In the genomic region with DNA sequence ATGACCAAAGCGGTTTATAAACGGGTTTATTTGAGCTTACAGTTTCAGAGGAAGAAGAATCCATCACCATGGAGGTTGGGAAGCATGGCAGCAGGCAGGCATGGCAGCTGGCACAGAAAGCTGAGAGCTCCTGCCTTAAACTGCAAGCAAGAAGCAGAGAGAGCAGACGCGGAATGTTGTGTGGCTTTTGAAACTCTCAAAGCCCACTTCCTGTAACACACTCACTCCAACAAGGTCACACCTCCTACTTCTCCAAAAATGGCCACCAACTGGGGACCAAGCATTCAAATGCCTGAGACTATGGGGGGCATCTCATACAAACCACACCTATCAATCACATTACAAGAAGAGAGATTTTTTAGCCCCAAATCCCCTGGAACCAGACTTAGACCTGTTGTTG, we compare ENCODE assay signal across 19 mouse cellular contexts. TPM values are rescaled to one million over a fixed set of nuclear protein-coding genes. Genes with fewer than 3 reads are reported as not detected.
DNase-seq lines count a peak whose midpoint lies in the region; ATAC-seq and TF ChIP-seq lines count a peak whose summit lies in the region.
"Had no signal": no experiment of that assay in that cellular context is flagged by ENCODE, and none has a peak within 500 bp of the region (broad histone marks: within the 10 kb centered on the region; RNA-seq: fewer than 3 reads in every experiment).

No protein-coding gene starts in this region.

- H3K9me3 ChIP-seq in ES-E14 (ENCODE audit: control insufficient read depth, insufficient read depth, low read depth, low read length), result peaks cover 22% of the 10 kb centered on the region
- no peaks in the 10 kb centered on the region for H3K9me3 ChIP-seq in midbrain, postnatal 0 days (ENCODE audit: low read length)
- H3K9me3 ChIP-seq: heart, embryonic 15.5 days; liver, embryonic 15.5 days had no signal

- H3K36me3 ChIP-seq in spleen, adult 2 months (ENCODE audit: control insufficient read depth, insufficient read depth, low read length), result no peaks in the 10 kb centered on the region
- H3K36me3 ChIP-seq in ES-E14 (ENCODE audit: control insufficient read depth, insufficient read depth, low read length, poor library complexity, severe bottlenecking), result peaks cover 6% of the 10 kb centered on the region; the same call in 1 of the 2 replicates
- H3K36me3 ChIP-seq in midbrain, postnatal 0 days (ENCODE audit: insufficient read depth, low read length), result no peaks in the 10 kb centered on the region
- H3K36me3 ChIP-seq: heart, embryonic 15.5 days; liver, embryonic 15.5 days had no signal

- TF ChIP-seq CTCF in spleen, adult 2 months (IDR thresholded peaks at IDR 0.05; ENCODE audit: extremely low read depth, insufficient read depth, insufficient read length, insufficient replicate concordance), result no peak
- TF ChIP-seq CTCF in midbrain, postnatal 0 days (IDR thresholded peaks at IDR 0.05), result no peak

- H3K27ac ChIP-seq in spleen, adult 2 months (ENCODE audit: insufficient read depth, low read length), result peak overlapping the region; percentile 82
- peak overlapping the region; percentile 94 for H3K27ac ChIP-seq in ES-E14 (ENCODE audit: insufficient read depth, low read depth, low read length, poor library complexity, severe bottlenecking)
- no peak overlapping the region for H3K27ac ChIP-seq in midbrain, postnatal 0 days (ENCODE audit: low read depth, low read length)
- H3K27ac ChIP-seq: heart, embryonic 15.5 days; hindbrain, embryonic 10.5 days; liver, embryonic 15.5 days had no signal

- 49% methylated on average over 4 of the region's 4 CpGs for WGBS in spleen, adult 2 months
- 95% methylated on average over 4 of the region's 4 CpGs for WGBS in midbrain, postnatal 0 days

- ATAC-seq in midbrain, postnatal 0 days (ENCODE audit: low FRiP score), result no peak
- ATAC-seq: forebrain, embryonic 14.5 days; inflammation-experienced regulatory T-cells, adult 6 months had no signal

- H3K9ac ChIP-seq in ES-E14 (ENCODE audit: insufficient read depth, low read depth, low read length, poor library complexity, severe bottlenecking), result no peak overlapping the region; the same call in 1 of the 2 replicates
- no peak overlapping the region for H3K9ac ChIP-seq in midbrain, postnatal 0 days (replicated peaks; ENCODE audit: low read length, poor library complexity, severe bottlenecking)
- H3K9ac ChIP-seq: heart, embryonic 15.5 days; liver, embryonic 15.5 days had no signal

- H3K27me3 ChIP-seq in spleen, adult 2 months (ENCODE audit: control insufficient read depth, insufficient read depth, low read length), result no peaks in the 10 kb centered on the region
- H3K27me3 ChIP-seq in midbrain, postnatal 0 days (ENCODE audit: insufficient read depth, low read length), result no peaks in the 10 kb centered on the region
- H3K27me3 ChIP-seq: heart, embryonic 15.5 days; liver, embryonic 15.5 days had no signal

- in situ Hi-C loops in ES-E14 (cut with MboI; ENCODE audit: low sequenced_read_pairs in 2 of 2, unreplicated experiment in 2 of 2), result no loop called here

- TF ChIP-seq POLR2A in spleen, adult 2 months (IDR thresholded peaks at IDR 0.05; ENCODE audit: low read depth, low read length), result no peak

- DNase-seq in spleen, adult 2 months (ENCODE audit: low read depth in 1 of 2, low spot score in 2 of 2), result peak in 1 of 2 experiments; percentile 36
- no peak for DNase-seq in spleen, postnatal 4 days (ENCODE audit: low spot score in 2 of 2)
- peak; percentile 6 for DNase-seq in ES-E14 (ENCODE audit: low read depth, low spot score)
- peak; percentile 60 for DNase-seq in induced T-regulatory cell, adult 2 months (ENCODE audit: low read depth)
- no peak for DNase-seq in right cerebral cortex, postnatal 36 days (ENCODE audit: low spot score in 2 of 2)
- DNase-seq in midbrain, postnatal 0 days (ENCODE audit: low spot score), result no peak
- DNase-seq in right cerebral cortex, adult 2 months (ENCODE audit: low spot score in 2 of 2), result no peak
- DNase-seq: adrenal gland, adult 8-10 months; cerebellum, adult 18-20 months; heart, adult 18-20 months; kidney, adult 9 months; retina, postnatal 1 day had no signal

- H3K4me1 ChIP-seq in spleen, adult 2 months (ENCODE audit: control insufficient read depth, insufficient read depth, insufficient read length), result peaks cover 12% of the 10 kb centered on the region
- H3K4me1 ChIP-seq in ES-E14 (ENCODE audit: control insufficient read depth in 2 of 2, insufficient read depth in 2 of 2, low read length in 2 of 2, poor library complexity in 1 of 2), result peaks cover 0 to 1% of the 10 kb centered on the region in 2 experiments; a peak in 1 of 4 replicates
- peaks cover 8% of the 10 kb centered on the region; the same call in 1 of the 2 replicates for H3K4me1 ChIP-seq in midbrain, postnatal 0 days (ENCODE audit: insufficient read depth, low read length)

- H3K4me2 ChIP-seq in midbrain, postnatal 0 days (ENCODE audit: low read depth, low read length, poor library complexity, severe bottlenecking), result no peak overlapping the region
- H3K4me2 ChIP-seq: heart, embryonic 15.5 days; liver, embryonic 15.5 days; midbrain, embryonic 11.5 days had no signal

- no peak overlapping the region for H3K4me3 ChIP-seq in spleen, adult 2 months (ENCODE audit: extremely low read depth, insufficient read depth, insufficient read length)
- H3K4me3 ChIP-seq in ES-E14 (ENCODE audit: insufficient read depth in 1 of 2, low read depth in 1 of 2, low read length in 2 of 2, poor library complexity in 1 of 2, severe bottlenecking in 1 of 2), result no peak overlapping the region
- H3K4me3 ChIP-seq in midbrain, postnatal 0 days (ENCODE audit: low read depth, low read length), result no peak overlapping the region
- H3K4me3 ChIP-seq: erythroblast, embryonic 14.5 days; heart, embryonic 15.5 days; hindbrain, embryonic 10.5 days; liver, embryonic 15.5 days had no signal

TF ChIP-seq in ES-E14, 5 proteins besides CTCF, POLR2A, EP300 and RAD21:
- TF ChIP-seq MAFK (IDR thresholded peaks at IDR 0.05; ENCODE audit: insufficient read depth, low read depth, low read length), result no peak

RNA-seq across cellular contexts. Expression of a gene that starts 2.7 kb away (rescaled TPM):
- 24.0 and 26.5 TPM in 2 replicates for polyA plus RNA-seq in spleen, adult 2 months (2012; rRNA removed)
- 80.0 and 85.7 TPM in 2 replicates for total RNA-seq in ES-E14 (2012; rRNA removed)
- 55.6 and 63.2 TPM in 2 replicates for total RNA-seq in midbrain, postnatal 0 days (2014; rRNA removed)
- polyA plus RNA-seq in midbrain, postnatal 0 days (2015; fragmentation: Nextera tagmentation; extraction: Ambion mirVana), result 61.5 and 67.0 TPM in 2 replicates

Comparison
In these comparisons a context has a peak if more than half of its experiments do, and no peak if none do; other contexts are left out.
1. DNase-seq: peak in ES-E14 (single experiment) and induced T-regulatory cell, adult 2 months (single experiment); none in spleen, postnatal 4 days (0 of 2), right cerebral cortex, postnatal 36 days (0 of 2), midbrain, postnatal 0 days (single experiment) and right cerebral cortex, adult 2 months (0 of 2).